In the genomic region with DNA sequence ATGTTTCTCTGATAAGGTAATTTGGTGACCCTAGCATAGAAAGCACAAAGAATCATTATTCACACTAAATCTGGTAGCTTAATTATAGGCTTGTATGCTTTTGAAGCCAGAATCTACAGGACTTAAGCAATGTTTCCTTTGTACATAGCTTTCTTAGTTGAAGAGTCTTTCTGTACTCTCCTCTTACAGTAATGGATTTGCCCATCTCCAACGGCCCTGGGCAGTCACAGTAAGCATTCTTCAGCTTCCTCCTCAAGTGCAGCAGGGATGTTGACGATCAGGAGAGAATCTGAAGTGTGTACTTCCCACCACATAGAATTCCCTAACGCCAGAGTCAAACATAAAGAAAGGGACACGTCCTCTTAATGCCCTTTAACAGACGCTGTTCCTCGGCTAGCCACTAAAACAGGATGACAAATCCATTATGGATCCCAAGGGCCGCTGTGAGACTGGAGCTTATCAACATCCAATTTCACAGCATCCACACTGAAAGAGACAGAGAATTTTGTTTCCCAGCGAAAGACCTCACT, we compare ENCODE assay signal across 20 mouse cellular contexts.
DNase-seq lines count a peak whose midpoint lies in the region; ATAC-seq and TF ChIP-seq lines count a peak whose summit lies in the region.
"Had no signal": no experiment of that assay in that cellular context is flagged by ENCODE, and none has a peak within 500 bp of the region (broad histone marks: within the 10 kb centered on the region; RNA-seq: fewer than 3 reads in every experiment).

No protein-coding gene starts in this region.

- H3K4me2 ChIP-seq in hindbrain, embryonic 14.5 days (replicated peaks): no peak overlapping the region
- H3K4me2 ChIP-seq in midbrain, embryonic 16.5 days (ENCODE audit: low read length): no peak overlapping the region
- H3K4me2 ChIP-seq in intestine, embryonic 16.5 days (ENCODE audit: low read depth, low read length): no peak overlapping the region
- H3K4me2 ChIP-seq: heart, embryonic 12.5 days; liver, embryonic 12.5 days had no signal

- no peak overlapping the region for H3K9ac ChIP-seq in hindbrain, embryonic 14.5 days
- no peak overlapping the region for H3K9ac ChIP-seq in midbrain, embryonic 16.5 days (ENCODE audit: low read depth, low read length)
- no peak overlapping the region for H3K9ac ChIP-seq in intestine, embryonic 16.5 days (ENCODE audit: low read depth, low read length)
- H3K9ac ChIP-seq: heart, embryonic 12.5 days; liver, embryonic 12.5 days had no signal

- no peaks in the 10 kb centered on the region for H3K9me3 ChIP-seq in hindbrain, embryonic 14.5 days (ENCODE audit: control insufficient read depth, low read length)
- no peaks in the 10 kb centered on the region for H3K9me3 ChIP-seq in midbrain, embryonic 16.5 days (replicated peaks; ENCODE audit: control insufficient read depth, low read length, poor library complexity, severe bottlenecking)
- H3K9me3 ChIP-seq in intestine, embryonic 16.5 days (ENCODE audit: control insufficient read depth, low read length): no peaks in the 10 kb centered on the region
- H3K9me3 ChIP-seq: embryonic facial prominence, embryonic 10.5 days; heart, embryonic 12.5 days; limb, embryonic 10.5 days; liver, embryonic 12.5 days had no signal

- TF ChIP-seq CTCF in brain, embryonic 14.5 days (IDR thresholded peaks at IDR 0.05; ENCODE audit: borderline replicate concordance, extremely low read depth, insufficient read depth, insufficient read length): no peak
- no peak for TF ChIP-seq CTCF in cerebellum, adult 2 months (IDR thresholded peaks at IDR 0.05; ENCODE audit: borderline replicate concordance, insufficient read depth, low read depth, low read length)

- no peaks in the 10 kb centered on the region for H3K27me3 ChIP-seq in hindbrain, embryonic 14.5 days (ENCODE audit: control insufficient read depth, insufficient read depth, low read length)
- H3K27me3 ChIP-seq in midbrain, embryonic 16.5 days (ENCODE audit: control insufficient read depth, insufficient read depth, low read depth, low read length): no peaks in the 10 kb centered on the region
- H3K27me3 ChIP-seq in cerebellum, adult 2 months (ENCODE audit: control insufficient read depth, insufficient read depth, low read length): no peaks in the 10 kb centered on the region
- H3K27me3 ChIP-seq in intestine, embryonic 16.5 days (replicated peaks; ENCODE audit: control insufficient read depth, insufficient read depth, low read length): no peaks in the 10 kb centered on the region
- H3K27me3 ChIP-seq: heart, embryonic 12.5 days; liver, embryonic 12.5 days had no signal

- H3K4me1 ChIP-seq in hindbrain, embryonic 14.5 days (replicated peaks; ENCODE audit: control insufficient read depth, insufficient read depth, low read length): peaks cover 17% of the 10 kb centered on the region
- H3K4me1 ChIP-seq in midbrain, embryonic 16.5 days (ENCODE audit: control insufficient read depth, insufficient read depth, low read length): peaks cover 12% of the 10 kb centered on the region
- peaks cover 22% of the 10 kb centered on the region for H3K4me1 ChIP-seq in cerebellum, adult 2 months (ENCODE audit: control insufficient read depth, insufficient read depth, low read length)
- no peaks in the 10 kb centered on the region for H3K4me1 ChIP-seq in intestine, embryonic 16.5 days (ENCODE audit: control insufficient read depth, insufficient read depth, low read length)
- H3K4me1 ChIP-seq: liver, embryonic 12.5 days had no signal

- peak; percentile 65 for DNase-seq in heart, adult 11 months
- no peak for DNase-seq in heart, adult 9 months (ENCODE audit: low spot score in 2 of 2)
- peak; percentile 61 for DNase-seq in brain, embryonic 14.5 days (ENCODE audit: low read depth)
- DNase-seq in hindbrain, embryonic 14.5 days (ENCODE audit: low spot score): no peak
- DNase-seq in cerebellum, adult 2 months: no peak
- no peak for DNase-seq in heart, adult 18-20 months
- DNase-seq: adrenal gland, postnatal 14 days; cerebellum, adult 9-11 months; gastrocnemius, postnatal 14 days; heart, postnatal 4 days; kidney, adult 2 months; kidney, postnatal 36 days; right cerebral cortex, adult 18-20 months; thymus, postnatal 25 days had no signal

- no peak for TF ChIP-seq POLR2A in brain, embryonic 14.5 days (IDR thresholded peaks at IDR 0.05; ENCODE audit: borderline replicate concordance, extremely low read depth, insufficient read depth, insufficient read length, poor library complexity, severe bottlenecking)
- TF ChIP-seq POLR2A in cerebellum, adult 2 months (IDR thresholded peaks at IDR 0.05; ENCODE audit: borderline replicate concordance, insufficient read depth, low read length): no peak

- no peak overlapping the region for H3K4me3 ChIP-seq in hindbrain, embryonic 14.5 days (replicated peaks; ENCODE audit: low read length)
- H3K4me3 ChIP-seq in midbrain, embryonic 16.5 days (ENCODE audit: low read depth, low read length): no peak overlapping the region
- H3K4me3 ChIP-seq in cerebellum, adult 2 months (replicated peaks; ENCODE audit: insufficient read depth, low read depth, low read length): no peak overlapping the region
- no peak overlapping the region for H3K4me3 ChIP-seq in intestine, embryonic 16.5 days (ENCODE audit: low read length)
- H3K4me3 ChIP-seq: embryonic facial prominence, embryonic 10.5 days; heart, embryonic 12.5 days; limb, embryonic 10.5 days; liver, embryonic 12.5 days had no signal

- WGBS in hindbrain, embryonic 14.5 days: 22% methylated on average over 8 of the region's 8 CpGs
- WGBS in midbrain, embryonic 16.5 days: 22% methylated on average over 8 of the region's 8 CpGs
- 64% methylated on average over 8 of the region's 8 CpGs for WGBS in cerebellum, adult 2 months
- WGBS in intestine, embryonic 16.5 days: 28% methylated on average over 8 of the region's 8 CpGs

- H3K27ac ChIP-seq in hindbrain, embryonic 14.5 days: peak overlapping the region; percentile 64
- peak overlapping the region; percentile 13; the same call in 1 of the 2 replicates for H3K27ac ChIP-seq in midbrain, embryonic 16.5 days (ENCODE audit: low read length)
- no peak overlapping the region for H3K27ac ChIP-seq in cerebellum, adult 2 months (ENCODE audit: insufficient read depth, low read length)
- H3K27ac ChIP-seq in intestine, embryonic 16.5 days (ENCODE audit: low read length): no peak overlapping the region
- H3K27ac ChIP-seq: embryonic facial prominence, embryonic 10.5 days; limb, embryonic 10.5 days; liver, embryonic 12.5 days had no signal

- H3K36me3 ChIP-seq in hindbrain, embryonic 14.5 days (replicated peaks; ENCODE audit: control insufficient read depth, insufficient read depth): no peaks in the 10 kb centered on the region
- H3K36me3 ChIP-seq in midbrain, embryonic 16.5 days (ENCODE audit: control insufficient read depth, insufficient read depth, low read length): no peaks in the 10 kb centered on the region
- no peaks in the 10 kb centered on the region for H3K36me3 ChIP-seq in intestine, embryonic 16.5 days (ENCODE audit: control insufficient read depth, insufficient read depth, low read length)
- H3K36me3 ChIP-seq: embryonic facial prominence, embryonic 10.5 days; heart, embryonic 12.5 days; limb, embryonic 10.5 days; liver, embryonic 12.5 days had no signal

- ATAC-seq in hindbrain, embryonic 14.5 days (ENCODE audit: low FRiP score): no peak
- ATAC-seq in midbrain, embryonic 16.5 days: no peak
- ATAC-seq in intestine, embryonic 16.5 days: no peak
- ATAC-seq: liver, embryonic 12.5 days had no signal

Comparison
In these comparisons a context has a peak if more than half of its experiments do, and no peak if none do; other contexts are left out.
1. DNase-seq: peak in heart, adult 11 months (single experiment) and brain, embryonic 14.5 days (single experiment); none in heart, adult 9 months (0 of 2), hindbrain, embryonic 14.5 days (single experiment), cerebellum, adult 2 months (0 of 2) and heart, adult 18-20 months (0 of 2).
2. H3K27ac ChIP-seq: peak in hindbrain, embryonic 14.5 days (single experiment) and midbrain, embryonic 16.5 days (single experiment); none in cerebellum, adult 2 months (single experiment) and intestine, embryonic 16.5 days (single experiment).